In the genomic region with DNA sequence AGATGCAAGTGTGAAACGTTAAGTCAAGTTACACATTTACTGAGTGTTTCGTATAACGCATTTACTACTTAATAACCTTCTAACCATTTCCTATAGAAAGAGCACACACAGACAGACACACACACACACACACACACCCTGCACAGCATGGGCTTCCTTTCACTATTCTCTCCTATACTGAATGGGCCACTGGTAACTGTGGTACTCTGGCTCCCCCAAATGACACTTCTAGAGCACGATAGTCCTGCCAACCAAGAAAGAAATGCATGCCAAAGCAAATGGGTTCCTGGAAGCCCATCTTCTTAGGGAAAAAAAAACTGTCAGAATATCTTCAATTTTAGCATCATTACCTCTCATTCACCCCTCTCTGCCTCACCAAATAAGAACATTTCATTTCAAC, we compare ENCODE assay signal across 10 mouse cellular contexts. TPM values are rescaled to one million over a fixed set of nuclear protein-coding genes. Genes with fewer than 3 reads are reported as not detected.
DNase-seq lines count a peak whose midpoint lies in the region; ATAC-seq and TF ChIP-seq lines count a peak whose summit lies in the region.
"Had no signal": no experiment of that assay in that cellular context is flagged by ENCODE, and none has a peak within 500 bp of the region (broad histone marks: within the 10 kb centered on the region; RNA-seq: fewer than 3 reads in every experiment).

No protein-coding gene starts in this region.

- no peak for DNase-seq in heart, adult 2 months
- DNase-seq in heart, postnatal 25 days (ENCODE audit: low spot score) = no peak
- DNase-seq in right cerebral cortex, adult 18-20 months = peak; percentile 39
- DNase-seq in right cerebral cortex, postnatal 25 days = no peak
- peak; percentile 61 for DNase-seq in hindbrain, embryonic 14.5 days (ENCODE audit: low spot score)
- DNase-seq in right cerebral cortex, postnatal 10 days (ENCODE audit: low spot score in 2 of 2) = peak; percentile 69 to 77
- no peak for DNase-seq in adrenal gland, adult 8-10 months
- no peak for DNase-seq in spleen, postnatal 14 days (ENCODE audit: low spot score in 2 of 2)

- ATAC-seq in hindbrain, embryonic 14.5 days (ENCODE audit: low FRiP score) = peak; percentile 82

- TF ChIP-seq POLR2A in heart, adult 2 months (IDR thresholded peaks at IDR 0.05; ENCODE audit: insufficient read depth, low read depth, low read length) = no peak

- no peaks in the 10 kb centered on the region for H3K79me2 ChIP-seq in heart, adult 2 months (replicated peaks; ENCODE audit: control insufficient read depth, insufficient read depth, low read length)

- no peaks in the 10 kb centered on the region for H3K4me1 ChIP-seq in heart, adult 2 months (ENCODE audit: control insufficient read depth, insufficient read depth, low read length)
- H3K4me1 ChIP-seq in hindbrain, embryonic 14.5 days (replicated peaks; ENCODE audit: control insufficient read depth, insufficient read depth, low read length) = no peaks in the 10 kb centered on the region; the same call in 1 of the 2 replicates
- H3K4me1 ChIP-seq: embryonic facial prominence, embryonic 13.5 days had no signal

- H3K36me3 ChIP-seq in heart, adult 2 months (ENCODE audit: control insufficient read depth, insufficient read depth, low read length) = no peaks in the 10 kb centered on the region
- peaks cover 9% of the 10 kb centered on the region for H3K36me3 ChIP-seq in hindbrain, embryonic 14.5 days (replicated peaks; ENCODE audit: control insufficient read depth, insufficient read depth)

- TF ChIP-seq EP300 in heart, adult 2 months (IDR thresholded peaks at IDR 0.05; ENCODE audit: insufficient read depth, low read depth, low read length) = no peak

- H3K27ac ChIP-seq in heart, adult 2 months = no peak overlapping the region
- no peak overlapping the region for H3K27ac ChIP-seq in hindbrain, embryonic 14.5 days
- H3K27ac ChIP-seq: embryonic facial prominence, embryonic 13.5 days; macrophage had no signal

- H3K27me3 ChIP-seq in heart, adult 2 months (ENCODE audit: control insufficient read depth, insufficient read depth, low read length) = no peaks in the 10 kb centered on the region
- no peaks in the 10 kb centered on the region for H3K27me3 ChIP-seq in hindbrain, embryonic 14.5 days (ENCODE audit: control insufficient read depth, insufficient read depth, low read length)
- H3K27me3 ChIP-seq: embryonic facial prominence, embryonic 13.5 days had no signal

- H3K4me2 ChIP-seq in hindbrain, embryonic 14.5 days (replicated peaks) = no peak overlapping the region
- H3K4me2 ChIP-seq: embryonic facial prominence, embryonic 13.5 days had no signal

- no peak overlapping the region for H3K9ac ChIP-seq in heart, adult 2 months (ENCODE audit: low read depth, low read length)
- H3K9ac ChIP-seq in hindbrain, embryonic 14.5 days = no peak overlapping the region
- H3K9ac ChIP-seq: embryonic facial prominence, embryonic 13.5 days had no signal

- H3K4me3 ChIP-seq in heart, adult 2 months = no peak overlapping the region
- H3K4me3 ChIP-seq in hindbrain, embryonic 14.5 days (replicated peaks; ENCODE audit: low read length) = no peak overlapping the region
- H3K4me3 ChIP-seq: embryonic facial prominence, embryonic 13.5 days had no signal

- intact Hi-C loops in heart, adult 2 months (cut with DNase I) = loop anchor here (5.0 kb wide), 1 partner anchor 1470 kb away; no protein-coding TSS in a partner anchor
- intact Hi-C loops in heart, postnatal 25 days (cut with DNase I) = loop anchor here (5.0 kb wide), 1 partner anchor 1475 kb away; the partner anchor contains the start of gene Khdrbs2

- H3K9me3 ChIP-seq in hindbrain, embryonic 14.5 days (ENCODE audit: control insufficient read depth, low read length) = no peaks in the 10 kb centered on the region
- H3K9me3 ChIP-seq: embryonic facial prominence, embryonic 13.5 days had no signal

- TF ChIP-seq CTCF in heart, adult 2 months (IDR thresholded peaks at IDR 0.05) = peak; percentile 61

- WGBS in heart, adult 2 months = 78% methylated on average over 4 of the region's 4 CpGs
- 71% methylated on average over 4 of the region's 4 CpGs for WGBS in hindbrain, embryonic 14.5 days

RNA-seq across cellular contexts. Expression of gene Prim2, which starts 22.4 kb away (rescaled TPM):
- 1 to 10 TPM; 2.3 TPM for total RNA-seq in heart, adult 2 months (2021)
- polyA plus RNA-seq in heart, adult 2 months (2012; rRNA removed) = 1.1 and 2.8 TPM in 2 replicates
- 1 to 10 TPM; 2.3 to 2.5 TPM for total RNA-seq in heart, postnatal 25 days (2021)
- 20.6 and 23.4 TPM in 2 replicates for polyA plus RNA-seq in hindbrain, embryonic 14.5 days (2014; fragmentation: Nextera tagmentation; extraction: Ambion mirVana)
- total RNA-seq in adrenal gland, adult 8-10 months (2022) = 1 to 10 TPM; 4.4 to 8.9 (median 6.1) TPM

Comparison
In these comparisons a context has a peak if more than half of its experiments do, and no peak if none do; other contexts are left out.
1. DNase-seq: peak in right cerebral cortex, adult 18-20 months (single experiment), hindbrain, embryonic 14.5 days (single experiment) and right cerebral cortex, postnatal 10 days (2 of 2); none in heart, adult 2 months (0 of 2), heart, postnatal 25 days (single experiment), right cerebral cortex, postnatal 25 days (single experiment), adrenal gland, adult 8-10 months (single experiment) and spleen, postnatal 14 days (0 of 2).